ENCODE assay signal across 9 mouse cellular contexts in the genomic region with DNA sequence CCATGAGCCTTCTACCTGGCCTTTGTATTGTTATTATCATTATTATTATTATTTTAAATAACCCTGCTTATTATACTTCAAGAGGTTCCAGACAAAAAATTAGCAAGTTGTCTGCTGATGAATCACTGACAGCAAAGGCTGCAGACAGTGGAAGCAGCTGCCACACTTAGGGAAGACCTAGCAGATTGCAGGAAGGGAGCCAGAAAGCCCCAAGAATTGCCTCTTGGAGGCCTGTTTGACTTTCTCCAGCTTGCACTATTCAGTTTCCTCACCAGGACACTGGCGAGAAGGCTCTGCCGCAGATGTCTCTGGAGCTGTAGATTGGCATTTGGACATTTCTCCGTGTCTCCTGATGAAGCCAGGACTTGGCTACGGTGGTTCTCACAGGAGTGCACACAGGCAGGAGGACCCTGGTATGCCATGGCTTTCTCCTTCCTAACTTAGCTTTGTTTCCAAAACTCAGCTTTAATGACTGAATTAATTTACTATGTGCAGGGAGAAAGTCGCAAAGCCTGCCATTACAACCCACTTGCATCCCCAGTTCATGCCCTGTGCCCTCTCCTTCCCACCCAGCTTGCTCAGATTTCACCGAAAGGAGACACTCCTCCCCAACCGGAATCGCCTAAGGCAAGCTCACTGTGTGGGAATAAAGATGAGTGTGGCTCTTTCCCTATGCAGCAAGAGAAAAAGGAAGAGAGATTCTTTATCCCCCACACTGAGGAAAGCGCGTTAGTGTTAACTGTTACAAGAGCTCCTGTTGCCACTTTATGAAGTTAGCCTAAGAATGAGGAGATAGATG.
DNase-seq lines count a peak whose midpoint lies in the region; ATAC-seq and TF ChIP-seq lines count a peak whose summit lies in the region.
"Had no signal": no experiment of that assay in that cellular context is flagged by ENCODE, and none has a peak within 500 bp of the region (broad histone marks: within the 10 kb centered on the region; RNA-seq: fewer than 3 reads in every experiment).

No protein-coding gene starts in this region.

- no peaks in the 10 kb centered on the region for H3K79me2 ChIP-seq in myocyte (ENCODE audit: control insufficient read depth, insufficient read depth)

- whole genome bisulfite sequencing in midbrain, postnatal 0 days, result 70% methylated on average over 10 of the region's 10 CpGs
- WGBS in midbrain, embryonic 16.5 days, result 68% methylated on average over 10 of the region's 10 CpGs
- 63% methylated on average over 10 of the region's 10 CpGs for WGBS in heart, embryonic 15.5 days

- DNase-seq in gastrocnemius, adult 2 months, result peak; percentile 44
- no peak for DNase-seq in gastrocnemius, postnatal 10 days
- DNase-seq in midbrain, postnatal 0 days (ENCODE audit: low spot score), result peak; percentile 54
- no peak for DNase-seq in cerebellum, postnatal 25 days
- no peak for DNase-seq in cerebellum, adult 11 months

- H3ac ChIP-seq in myocyte (ENCODE audit: control insufficient read depth, insufficient read length), result no peak overlapping the region

- no peak for ATAC-seq in midbrain, postnatal 0 days (ENCODE audit: low FRiP score)
- no peak for ATAC-seq in midbrain, embryonic 16.5 days
- ATAC-seq in heart, embryonic 15.5 days (replicated peaks; ENCODE audit: insufficient number of reproducible peaks, insufficient read depth, low FRiP score, low read depth), result no peak

- H3K27me3 ChIP-seq in midbrain, postnatal 0 days (ENCODE audit: insufficient read depth, low read length), result no peaks in the 10 kb centered on the region
- H3K27me3 ChIP-seq in midbrain, embryonic 16.5 days (ENCODE audit: control insufficient read depth, insufficient read depth, low read depth, low read length), result no peaks in the 10 kb centered on the region
- no peaks in the 10 kb centered on the region for H3K27me3 ChIP-seq in heart, embryonic 15.5 days
- no peaks in the 10 kb centered on the region for H3K27me3 ChIP-seq in myocyte (ENCODE audit: control insufficient read depth, insufficient read depth, insufficient read length)
- H3K27me3 ChIP-seq: midbrain, embryonic 12.5 days had no signal

- peak overlapping the region; percentile 85 for H3K27ac ChIP-seq in gastrocnemius, adult 2 months
- H3K27ac ChIP-seq in midbrain, postnatal 0 days (ENCODE audit: low read depth, low read length), result 0 out of 2 replicates have a peak overlapping the region, but pooled peaks have one; percentile 18
- no peak overlapping the region for H3K27ac ChIP-seq in midbrain, embryonic 16.5 days (ENCODE audit: low read length)
- peak overlapping the region; percentile 1; the same call in 1 of the 2 replicates for H3K27ac ChIP-seq in heart, embryonic 15.5 days
- H3K27ac ChIP-seq: midbrain, embryonic 12.5 days had no signal

- H3K9me3 ChIP-seq in midbrain, postnatal 0 days (ENCODE audit: low read length), result no peaks in the 10 kb centered on the region
- no peaks in the 10 kb centered on the region for H3K9me3 ChIP-seq in midbrain, embryonic 16.5 days (replicated peaks; ENCODE audit: control insufficient read depth, low read length, poor library complexity, severe bottlenecking)
- H3K9me3 ChIP-seq in heart, embryonic 15.5 days (replicated peaks), result no peaks in the 10 kb centered on the region
- H3K9me3 ChIP-seq: midbrain, embryonic 12.5 days had no signal

- H3K9ac ChIP-seq in midbrain, postnatal 0 days (replicated peaks; ENCODE audit: low read length, poor library complexity, severe bottlenecking), result no peak overlapping the region
- H3K9ac ChIP-seq in midbrain, embryonic 16.5 days (ENCODE audit: low read depth, low read length), result no peak overlapping the region
- H3K9ac ChIP-seq in heart, embryonic 15.5 days, result no peak overlapping the region
- H3K9ac ChIP-seq: midbrain, embryonic 12.5 days had no signal

- H3K4me2 ChIP-seq in midbrain, postnatal 0 days (ENCODE audit: low read depth, low read length, poor library complexity, severe bottlenecking), result no peak overlapping the region
- no peak overlapping the region for H3K4me2 ChIP-seq in midbrain, embryonic 16.5 days (ENCODE audit: low read length)
- H3K4me2 ChIP-seq in heart, embryonic 15.5 days, result no peak overlapping the region
- H3K4me2 ChIP-seq in myocyte (ENCODE audit: low read depth), result peak overlapping the region; percentile 22
- H3K4me2 ChIP-seq: midbrain, embryonic 12.5 days had no signal

- H3K4me3 ChIP-seq in gastrocnemius, adult 2 months, result peak overlapping the region; percentile 48
- H3K4me3 ChIP-seq in midbrain, postnatal 0 days (ENCODE audit: low read depth, low read length), result no peak overlapping the region
- no peak overlapping the region for H3K4me3 ChIP-seq in midbrain, embryonic 16.5 days (ENCODE audit: low read depth, low read length)
- no peak overlapping the region for H3K4me3 ChIP-seq in heart, embryonic 15.5 days
- H3K4me3 ChIP-seq in myocyte, result no peak overlapping the region
- H3K4me3 ChIP-seq: midbrain, embryonic 12.5 days had no signal

- H3K36me3 ChIP-seq in midbrain, postnatal 0 days (ENCODE audit: insufficient read depth, low read length), result no peaks in the 10 kb centered on the region
- no peaks in the 10 kb centered on the region for H3K36me3 ChIP-seq in midbrain, embryonic 16.5 days (ENCODE audit: control insufficient read depth, insufficient read depth, low read length)
- H3K36me3 ChIP-seq in heart, embryonic 15.5 days, result no peaks in the 10 kb centered on the region
- no peaks in the 10 kb centered on the region for H3K36me3 ChIP-seq in myocyte (ENCODE audit: control insufficient read depth, insufficient read depth)
- H3K36me3 ChIP-seq: midbrain, embryonic 12.5 days had no signal

- peaks cover 5% of the 10 kb centered on the region; the same call in 1 of the 2 replicates for H3K4me1 ChIP-seq in midbrain, postnatal 0 days (ENCODE audit: insufficient read depth, low read length)
- 0 out of 2 replicates have a peak, but pooled peaks cover 4% of the 10 kb centered on the region for H3K4me1 ChIP-seq in midbrain, embryonic 16.5 days (ENCODE audit: control insufficient read depth, insufficient read depth, low read length)
- H3K4me1 ChIP-seq in heart, embryonic 15.5 days (replicated peaks), result peaks cover 21% of the 10 kb centered on the region
- H3K4me1 ChIP-seq: midbrain, embryonic 12.5 days had no signal

- TF ChIP-seq CTCF in gastrocnemius, adult 2 months (IDR thresholded peaks at IDR 0.05), result peak; percentile 16; the same call in 1 of the 2 replicates
- no peak for TF ChIP-seq CTCF in midbrain, postnatal 0 days (IDR thresholded peaks at IDR 0.05)

- TF ChIP-seq POLR2A in myocyte (IDR thresholded peaks at IDR 0.05; ENCODE audit: insufficient read length, low read depth), result no peak

- intact Hi-C loops in gastrocnemius, adult 2 months (cut with DNase I), result loop anchor here (5.0 to 10.0 kb wide), 3 partner anchors 193 to 515 kb away; partner anchors contain the start of gene Trib2

TF ChIP-seq in myocyte, 11 proteins besides CTCF, POLR2A, EP300 and RAD21:
- peak in 2 of 3 experiments; percentile 59 to 61 for TF ChIP-seq MYOD1 (IDR thresholded peaks at IDR 0.05; ENCODE audit: control insufficient read depth in 1 of 3, insufficient read length in 2 of 3, low read depth in 2 of 3)
- no peak for TF ChIP-seq TCF12 (IDR thresholded peaks at IDR 0.05; ENCODE audit: insufficient read depth, poor library complexity, severe bottlenecking)
- TF ChIP-seq USF1 (IDR thresholded peaks at IDR 0.05; ENCODE audit: low read depth), result no peak
- no peak for TF ChIP-seq POLR2AphosphoS2 (IDR thresholded peaks at IDR 0.05; ENCODE audit: insufficient read length, low read depth)
- no peak for TF ChIP-seq TCF3 (IDR thresholded peaks at IDR 0.05; ENCODE audit: insufficient read length, low read depth)
- TF ChIP-seq E2F4 (IDR thresholded peaks at IDR 0.05; ENCODE audit: insufficient read depth), result no peak
- TF ChIP-seq SRF (IDR thresholded peaks at IDR 0.05; ENCODE audit: control insufficient read depth, insufficient read length, low read depth), result no peak
- TF ChIP-seq REST (IDR thresholded peaks at IDR 0.05; ENCODE audit: insufficient read depth, insufficient read length), result no peak
- peak in 2 of 3 experiments; percentile 23 to 47 for TF ChIP-seq MYOG (IDR thresholded peaks at IDR 0.05; ENCODE audit: control insufficient read depth in 1 of 3, insufficient read depth in 1 of 3, insufficient read length in 2 of 3, low read depth in 2 of 3)
- no peak for TF ChIP-seq MAX (IDR thresholded peaks at IDR 0.05; ENCODE audit: low read depth)
- no peak for TF ChIP-seq CEBPB (IDR thresholded peaks at IDR 0.05; ENCODE audit: insufficient read depth, poor library complexity, severe bottlenecking)
TF ChIP-seq in myocyte: peak in this region for 2.

Comparison
In these comparisons a context has a peak if more than half of its experiments do, and no peak if none do; other contexts are left out.
1. DNase-seq: peak in gastrocnemius, adult 2 months (single experiment) and midbrain, postnatal 0 days (single experiment); none in gastrocnemius, postnatal 10 days (single experiment), cerebellum, postnatal 25 days (0 of 2) and cerebellum, adult 11 months (single experiment).